Mouse (Mus musculus) embryonic facial prominence, embryonic 10.5 days (tissue): ENCODE measurements around the gene Zfp362. TPM values are rescaled to one million over a fixed set of nuclear protein-coding genes. Genes with fewer than 3 reads are reported as not detected.

Experiments
- DNase-seq: peaks from one replicate; pipeline ENCODE4 v3.0.0-alpha.2; 2017; ENCODE audit warnings: low spot score
- H3K27ac ChIP-seq: fragments of 300-500 bp; sonication (generic); replicated peaks from 2 replicates; pipeline ENCODE4 v1.5.1; 2016; ENCODE audit warnings: mild to moderate bottlenecking
- H3K27me3 ChIP-seq: fragments of 300-500 bp; sonication (generic); replicated peaks from 2 replicates; pipeline ENCODE4 v1.6.1; 2016; ENCODE audit warnings: low read depth, mild to moderate bottlenecking; ENCODE audit not compliant: poor library complexity, severe bottlenecking
- H3K36me3 ChIP-seq: fragments of 300-500 bp; sonication (generic); replicated peaks from 2 replicates; pipeline ENCODE4 v1.6.1; 2016; ENCODE audit warnings: mild to moderate bottlenecking, moderate library complexity
- H3K4me1 ChIP-seq: fragments of 300-500 bp; sonication (generic); 2 replicates; pipeline ENCODE4 v1.6.1; 2016
- H3K4me3 ChIP-seq: fragments of 300-500 bp; sonication (generic); 2 replicates; pipeline ENCODE4 v1.5.1; 2016; ENCODE audit warnings: mild to moderate bottlenecking, moderate library complexity
- H3K9me3 ChIP-seq: fragments of 300-500 bp; sonication (generic); 2 replicates; pipeline ENCODE4 v1.6.1; 2016; ENCODE audit warnings: mild to moderate bottlenecking
- WGBS: fragments of 180-500 bp; shearing (Covaris S2); methylation state at CpG from one replicate; pipeline ENCODE4 v1.1.7; 2016; 5-methylcytosine and 5-hydroxymethylcytosine counted together
- polyA plus RNA-seq: library from polyadenylated mRNA; unstranded; fragments of >200 nt; fragmentation: Nextera tagmentation; extraction: Ambion mirVana; gene quantifications from 2 replicates; pipeline ENCODE4 v1.2.1, GENCODE M21; 2016

The Zfp362 gene
- polyA plus RNA-seq = 38.7 and 39.0 TPM in 2 replicates

DNA sequence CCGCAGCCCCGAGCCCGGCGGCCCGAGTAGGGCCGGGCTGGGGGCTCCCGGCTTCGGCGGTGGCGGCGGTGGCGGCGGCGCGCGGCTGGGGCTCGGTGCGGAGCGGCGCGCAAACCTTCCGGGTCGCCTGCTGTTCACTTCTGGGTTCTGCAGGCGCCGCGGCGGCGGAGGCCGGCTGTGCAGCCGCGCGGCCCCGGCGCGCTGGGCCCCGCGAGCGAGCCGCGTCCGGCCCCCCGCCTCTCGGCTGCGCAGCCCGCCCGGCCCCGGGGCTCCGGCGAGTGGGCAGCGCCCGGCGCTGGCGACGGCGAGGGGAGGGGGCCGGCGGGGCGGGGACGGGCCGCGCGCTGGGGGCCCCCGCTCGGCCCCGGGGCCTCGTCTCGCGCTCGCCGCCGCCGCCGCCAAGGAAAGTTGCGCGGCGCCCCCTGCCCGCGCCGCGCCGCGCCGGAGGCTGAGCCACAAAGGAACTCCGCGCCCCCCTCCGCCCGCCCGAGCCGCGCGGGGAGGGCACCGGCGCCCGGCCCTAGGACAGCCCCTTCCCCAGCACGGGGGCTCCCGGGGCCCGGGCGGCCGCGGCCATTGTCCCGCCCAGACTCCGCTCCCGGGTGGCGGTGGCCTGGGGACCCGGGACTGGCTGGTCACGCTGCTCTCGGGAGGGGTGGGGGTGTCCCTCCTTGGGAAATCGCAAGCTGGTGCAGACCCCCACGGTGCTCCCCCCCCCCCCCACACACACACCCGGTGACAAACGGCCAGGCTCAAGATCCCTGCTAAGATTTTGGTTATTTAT lies at the start of gene Zfp362:
Gene Zfp362, minus strand, starts transcription at position 3 of the 784 bp plus-strand sequence.
- peak; percentile 78 for DNase-seq
- peak within 1 kb of the TSS; percentile 99 for H3K27ac ChIP-seq
- peaks cover 16% of the 10 kb centered on the region for H3K36me3 ChIP-seq
- peaks cover 55% of the 10 kb centered on the region for H3K4me1 ChIP-seq
- H3K27me3 ChIP-seq = no peaks in the 10 kb centered on the region
- H3K9me3 ChIP-seq = no peaks in the 10 kb centered on the region
- peak within 1 kb of the TSS; percentile 91 for H3K4me3 ChIP-seq
- 4% methylated on average over 107 of the region's 111 CpGs for WGBS

DNA sequence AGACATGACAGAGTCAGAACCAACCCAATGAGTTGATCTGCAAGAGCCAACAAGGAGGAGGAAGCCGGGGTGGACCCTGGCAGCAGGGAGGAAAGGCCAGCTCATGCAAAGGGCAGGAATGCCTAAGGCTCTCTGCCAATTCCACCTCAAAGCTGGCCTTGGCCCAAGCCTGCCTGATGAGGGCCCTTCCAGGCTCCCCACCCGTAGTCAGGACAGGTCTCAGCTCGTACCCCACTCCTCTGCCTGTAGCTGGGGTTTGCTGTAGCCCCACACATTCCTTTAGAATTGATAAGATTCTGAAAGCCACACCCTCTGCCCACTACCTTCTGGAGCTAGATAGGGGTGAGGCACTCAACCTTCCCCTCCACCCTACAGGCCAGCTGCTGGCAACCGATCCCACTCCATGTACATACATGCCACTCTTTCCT lies 49.8 kb upstream of the Zfp362 start:
- Histone ChIP-seq H3K36me3 (no peaks in the 10 kb centered on the region), H3K4me1 (peaks cover 13% of the 10 kb centered on the region), H3K9me3 (peaks cover 5% of the 10 kb centered on the region; the same call in 1 of the 2 replicates), H3K4me3 (no peak overlapping the region), H3K27me3 (no peaks in the 10 kb centered on the region), H3K27ac (no peak overlapping the region; the same call in 1 of the 2 replicates)
- 86% methylated on average over 4 of the region's 4 CpGs for WGBS
- DNase-seq = no peak

DNA sequence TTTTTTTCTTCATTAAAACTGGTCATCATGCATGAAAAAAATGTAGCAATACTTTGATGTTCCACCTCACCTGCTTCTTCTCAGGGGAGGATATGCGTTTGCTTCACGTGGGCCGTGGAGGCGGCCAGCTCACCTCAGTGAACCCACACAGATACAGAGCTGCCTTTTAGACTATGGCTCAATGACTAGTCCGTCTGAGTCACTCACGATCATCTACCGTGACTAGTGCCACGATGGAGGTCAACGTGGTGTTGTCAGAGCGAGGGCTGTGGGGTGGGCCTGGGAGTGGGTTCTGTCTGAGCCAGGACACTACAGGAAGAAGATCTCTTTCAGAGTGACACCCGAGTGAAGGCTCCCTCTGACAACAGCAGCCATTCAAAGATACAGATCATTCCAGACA lies 47.3 kb upstream of the Zfp362 start:
- WGBS = 87% methylated on average over 11 of the region's 11 CpGs
- peaks cover 18% of the 10 kb centered on the region for H3K4me1 ChIP-seq
- H3K27ac ChIP-seq = no peak overlapping the region
- H3K4me3 ChIP-seq = no peak overlapping the region
- H3K9me3 ChIP-seq = no peaks in the 10 kb centered on the region
- DNase-seq = no peak
- H3K36me3 ChIP-seq = no peaks in the 10 kb centered on the region
- no peaks in the 10 kb centered on the region for H3K27me3 ChIP-seq

DNA sequence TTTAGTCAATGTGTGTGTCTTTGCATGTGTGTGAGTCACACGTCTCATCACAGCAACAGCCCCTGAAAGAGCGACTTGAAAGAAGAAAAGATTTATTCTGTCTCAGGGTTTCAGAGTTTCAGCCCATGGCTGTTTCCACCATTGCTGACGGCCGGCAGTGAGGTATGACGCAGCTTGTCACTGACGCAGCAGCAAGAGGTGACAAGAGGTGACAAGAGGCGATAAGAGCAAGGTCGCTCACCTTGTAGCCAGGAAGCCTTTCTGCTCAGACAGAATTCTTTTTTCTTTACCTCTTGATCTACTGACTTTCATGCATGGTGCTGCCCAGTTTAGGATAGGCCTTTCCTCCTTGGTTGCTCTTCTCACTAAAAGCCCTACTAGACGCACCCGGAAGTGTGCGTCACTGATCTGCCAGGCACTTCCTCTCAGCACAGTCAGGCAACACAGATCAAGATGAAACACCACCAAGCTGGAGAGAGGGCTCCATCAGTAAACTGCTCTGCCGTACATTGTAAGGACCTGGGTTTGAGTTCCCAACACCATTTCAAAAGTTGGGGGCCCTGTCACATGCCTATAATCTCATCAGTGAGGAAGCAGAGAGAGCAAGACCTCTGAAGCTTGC lies 46.5 kb upstream of the Zfp362 start:
- 87% methylated on average over 12 of the region's 12 CpGs for WGBS
- Histone ChIP-seq H3K9me3 (no peaks in the 10 kb centered on the region), H3K27me3 (no peaks in the 10 kb centered on the region), H3K36me3 (no peaks in the 10 kb centered on the region), H3K27ac (no peak overlapping the region), H3K4me3 (no peak overlapping the region), H3K4me1 (peaks cover 13% of the 10 kb centered on the region)
- DNase-seq = no peak

DNA sequence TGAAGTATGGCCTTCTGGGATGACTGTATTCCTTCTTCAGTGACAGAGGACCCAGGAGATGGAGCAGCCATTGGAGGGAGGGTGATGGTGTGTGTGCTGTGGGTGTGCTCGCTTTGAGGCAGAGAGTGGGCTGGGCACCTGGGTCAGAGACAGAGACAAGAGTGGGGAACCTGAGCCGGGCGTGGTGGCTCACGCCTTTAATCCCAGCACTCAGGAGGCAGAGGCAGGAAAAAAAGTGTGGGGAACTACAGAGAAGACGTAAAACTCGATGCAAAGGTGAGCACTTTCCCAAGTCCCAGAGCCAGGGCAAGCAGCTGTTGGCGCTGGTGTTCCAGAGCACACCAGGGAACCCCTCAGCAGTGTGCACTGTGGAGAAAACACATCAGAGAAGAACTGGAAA lies 43.8 kb upstream of the Zfp362 start:
- no peaks in the 10 kb centered on the region for H3K36me3 ChIP-seq
- no peak overlapping the region for H3K4me3 ChIP-seq
- H3K4me1 ChIP-seq = peaks cover 23% of the 10 kb centered on the region
- H3K27me3 ChIP-seq = no peaks in the 10 kb centered on the region
- DNase-seq = no peak
- no peak overlapping the region for H3K27ac ChIP-seq
- no peaks in the 10 kb centered on the region for H3K9me3 ChIP-seq
- 81% methylated on average over 7 of the region's 7 CpGs for WGBS

DNA sequence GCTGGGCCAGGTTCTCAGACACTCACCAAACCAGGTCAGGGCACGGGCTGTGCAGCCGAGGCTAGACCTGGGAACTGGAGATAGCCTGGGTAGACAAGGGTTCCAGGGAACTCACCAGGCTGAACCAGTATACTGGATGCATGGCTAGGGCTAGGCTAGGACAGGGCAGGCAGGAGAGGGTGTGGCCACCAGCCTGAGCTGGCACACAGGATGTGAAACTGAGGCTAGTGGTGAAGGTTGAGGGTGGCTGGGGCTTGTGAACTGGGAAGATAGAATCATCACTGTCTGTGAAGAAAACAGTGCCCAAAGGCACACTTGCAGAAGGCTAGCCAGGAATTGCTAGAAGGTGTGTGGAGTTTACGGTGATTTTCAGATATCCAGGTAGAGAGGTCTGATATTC lies 43.1 kb upstream of the Zfp362 start:
- Histone ChIP-seq H3K4me3 (no peak overlapping the region), H3K36me3 (no peaks in the 10 kb centered on the region), H3K27me3 (no peaks in the 10 kb centered on the region), H3K27ac (no peak overlapping the region), H3K4me1 (peaks cover 30% of the 10 kb centered on the region), H3K9me3 (no peaks in the 10 kb centered on the region)
- WGBS = 89% methylated on average over 3 of the region's 3 CpGs
- DNase-seq = no peak

DNA sequence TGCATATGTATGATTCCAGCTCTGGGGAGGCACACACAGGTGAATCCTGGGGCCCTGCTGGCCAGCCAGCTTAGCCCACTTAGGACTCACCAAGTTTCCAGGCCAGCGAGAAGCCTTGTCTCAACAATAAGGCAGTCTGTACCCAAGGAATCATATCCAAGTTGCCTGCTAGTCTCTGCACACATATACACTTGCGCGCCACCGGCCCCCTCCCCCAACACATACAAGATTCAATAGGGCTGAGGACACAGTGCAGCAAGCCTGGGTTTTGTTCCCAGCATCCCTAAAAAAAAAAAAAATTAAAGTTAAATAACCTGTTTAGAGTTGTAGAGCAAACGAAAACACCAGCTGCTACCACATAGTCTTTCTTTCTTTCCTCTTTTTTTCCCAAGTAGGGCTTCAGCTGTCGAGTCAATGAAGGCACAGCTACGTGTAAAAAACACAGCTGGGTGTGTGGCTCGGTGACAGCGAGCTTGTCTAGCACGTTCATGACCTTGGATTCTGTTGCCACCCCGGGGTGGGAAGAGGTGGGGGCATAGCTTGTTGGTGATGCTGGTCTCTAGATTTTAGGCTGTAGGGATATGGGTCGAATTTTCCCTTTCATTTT lies 39.6 kb upstream of the Zfp362 start:
- Histone ChIP-seq H3K4me1 (peaks cover 42% of the 10 kb centered on the region), H3K27ac (no peak overlapping the region), H3K36me3 (no peaks in the 10 kb centered on the region), H3K9me3 (no peaks in the 10 kb centered on the region), H3K27me3 (no peaks in the 10 kb centered on the region), H3K4me3 (no peak overlapping the region)
- no peak for DNase-seq
- 85% methylated on average over 12 of the region's 12 CpGs for WGBS

DNA sequence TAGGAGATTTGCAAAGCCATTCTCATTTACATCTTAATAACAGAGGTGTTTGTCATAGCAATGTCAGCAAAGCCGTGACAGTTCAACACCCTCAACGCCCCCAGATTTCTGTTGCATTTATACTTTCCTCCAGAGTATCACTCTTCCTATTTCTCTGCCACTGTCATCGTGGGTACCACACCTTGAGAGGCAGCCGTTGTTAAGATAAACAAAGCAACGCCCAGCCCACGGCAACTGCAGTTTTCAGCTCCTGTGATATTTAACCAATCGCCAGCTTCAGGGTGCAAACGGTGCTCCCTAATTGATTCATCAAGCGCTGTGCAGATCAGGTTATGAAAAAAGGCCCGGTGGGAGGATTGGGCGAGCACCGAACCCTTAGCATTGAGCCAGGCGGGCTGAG lies 38.7 kb upstream of the Zfp362 start:
- no peak for DNase-seq
- Histone ChIP-seq H3K36me3 (no peaks in the 10 kb centered on the region), H3K27me3 (no peaks in the 10 kb centered on the region), H3K9me3 (no peaks in the 10 kb centered on the region), H3K4me3 (no peak overlapping the region), H3K27ac (peak overlapping the region; percentile 49; the same call in 1 of the 2 replicates), H3K4me1 (peaks cover 46% of the 10 kb centered on the region)
- WGBS = 53% methylated on average over 13 of the region's 13 CpGs

DNA sequence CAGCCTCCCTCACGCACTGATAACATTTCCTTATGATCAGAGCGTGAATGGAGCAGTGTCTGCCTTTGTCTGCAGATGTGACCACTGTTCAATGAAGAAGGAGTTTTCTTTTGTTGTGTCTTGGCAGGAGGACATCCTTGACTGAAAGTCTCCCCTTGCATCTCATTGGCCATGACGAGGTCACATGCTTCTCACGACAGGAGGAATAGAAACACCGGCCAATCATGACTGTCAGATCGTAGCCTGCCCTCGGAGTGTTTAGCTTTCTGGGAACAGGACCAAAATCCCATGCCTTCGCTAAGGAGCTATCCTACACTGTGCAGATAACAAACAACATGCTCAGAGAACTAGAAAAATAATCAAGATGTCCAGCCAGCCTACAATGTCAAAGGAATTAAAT lies 35.4 kb upstream of the Zfp362 start:
- WGBS = 69% methylated on average over 8 of the region's 8 CpGs
- no peak overlapping the region for H3K4me3 ChIP-seq
- H3K27ac ChIP-seq = no peak overlapping the region
- no peaks in the 10 kb centered on the region for H3K36me3 ChIP-seq
- peaks cover 58% of the 10 kb centered on the region for H3K4me1 ChIP-seq
- no peaks in the 10 kb centered on the region for H3K9me3 ChIP-seq
- DNase-seq = no peak
- no peaks in the 10 kb centered on the region for H3K27me3 ChIP-seq

DNA sequence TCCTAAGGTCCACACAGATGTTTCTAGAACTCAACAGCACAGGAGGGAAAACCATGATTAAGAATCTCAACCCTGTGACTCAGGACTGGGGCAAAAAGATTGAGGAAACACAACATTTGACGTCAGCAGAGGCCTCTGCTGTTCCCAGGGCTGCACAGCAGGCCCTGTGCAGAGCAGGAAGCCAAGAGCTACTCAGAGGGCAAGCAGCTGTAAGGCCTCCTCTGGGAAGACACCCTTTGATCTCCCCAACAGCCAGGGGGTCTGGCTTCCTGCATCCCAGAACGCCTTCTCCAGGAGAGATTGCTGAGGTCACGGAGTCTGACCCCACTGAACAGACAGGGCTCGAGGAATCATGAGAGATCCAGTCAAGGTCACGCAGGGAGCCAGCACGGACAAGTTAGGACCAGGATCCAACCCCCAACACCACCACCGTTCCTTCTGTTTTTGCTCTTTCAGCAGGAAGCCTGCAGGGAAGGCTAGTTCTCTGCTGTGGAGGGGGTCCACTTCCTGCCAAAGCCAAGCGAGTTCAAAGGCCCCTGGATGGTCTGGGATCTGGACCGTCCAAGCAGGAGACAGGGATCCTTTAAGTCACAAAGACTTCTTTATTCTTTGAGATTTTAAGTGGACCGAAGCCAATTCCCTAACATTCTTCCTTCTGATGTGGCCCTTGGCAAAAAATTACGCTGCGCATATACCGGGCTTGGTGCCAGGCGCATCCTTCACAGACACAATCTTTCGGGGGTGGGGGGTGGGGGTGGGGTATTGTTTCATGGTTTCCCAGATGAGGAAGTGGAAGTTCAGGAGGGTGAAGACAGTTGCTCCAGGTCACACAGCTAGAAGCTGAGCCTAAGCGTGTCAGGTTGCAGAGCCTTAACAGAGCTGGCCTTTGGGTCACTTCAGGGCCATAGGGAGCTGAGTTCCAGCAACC lies 34.2 kb upstream of the Zfp362 start:
- WGBS = 24% methylated on average over 16 of the region's 16 CpGs
- Histone ChIP-seq H3K27me3 (no peaks in the 10 kb centered on the region), H3K4me3 (peak overlapping the region; percentile 26; the same call in 1 of the 2 replicates), H3K36me3 (no peaks in the 10 kb centered on the region), H3K27ac (peak overlapping the region; percentile 75), H3K4me1 (peaks cover 50% of the 10 kb centered on the region), H3K9me3 (no peaks in the 10 kb centered on the region)
- peak; percentile 70 for DNase-seq

DNA sequence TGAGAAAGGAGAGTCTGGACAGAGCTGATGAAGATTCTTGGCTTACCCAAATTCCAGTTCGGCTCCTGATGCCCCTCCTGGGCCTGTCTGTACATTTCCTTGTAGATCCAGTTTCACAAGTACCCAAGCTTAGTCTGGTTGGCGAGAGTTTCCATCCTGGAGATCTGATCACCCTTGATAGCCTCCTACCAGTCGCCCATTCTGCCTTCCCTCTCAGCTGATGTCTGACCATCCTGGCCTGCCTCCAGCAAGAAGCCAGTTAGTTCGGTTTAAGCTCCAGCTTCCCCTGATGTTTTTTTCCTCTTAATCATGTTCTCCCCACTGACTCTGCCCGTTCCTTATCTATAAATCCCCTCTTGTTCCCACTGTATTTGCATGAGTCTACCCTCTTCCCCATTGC lies 32.4 kb upstream of the Zfp362 start:
- Histone ChIP-seq H3K27me3 (no peaks in the 10 kb centered on the region), H3K9me3 (no peaks in the 10 kb centered on the region), H3K36me3 (no peaks in the 10 kb centered on the region), H3K27ac (peak overlapping the region; percentile 12; the same call in 1 of the 2 replicates), H3K4me3 (no peak overlapping the region), H3K4me1 (peaks cover 42% of the 10 kb centered on the region)
- DNase-seq = no peak
- WGBS = 67% methylated on average over 5 of the region's 5 CpGs

DNA sequence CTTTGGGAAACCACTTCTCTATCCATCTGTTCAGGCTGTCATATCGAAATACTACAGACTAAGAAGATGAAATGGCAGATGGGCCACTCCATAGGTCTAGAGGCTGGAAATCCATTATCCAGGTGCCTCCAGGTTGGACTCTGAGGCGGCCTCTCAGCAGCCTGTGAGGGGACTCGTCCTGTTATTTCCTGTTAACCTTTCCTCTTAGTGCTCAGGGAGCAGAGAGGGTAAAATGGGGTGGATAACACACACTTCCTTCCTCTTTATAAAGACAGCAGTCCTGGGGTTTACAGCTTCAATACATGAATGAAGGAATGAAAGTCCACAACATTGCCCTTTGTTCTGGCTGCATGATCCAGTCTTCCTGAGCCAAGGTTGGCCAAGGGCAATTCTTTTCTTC lies 18.3 kb upstream of the Zfp362 start:
- Histone ChIP-seq H3K4me1 (no peaks in the 10 kb centered on the region), H3K9me3 (no peaks in the 10 kb centered on the region), H3K36me3 (no peaks in the 10 kb centered on the region), H3K4me3 (no peak overlapping the region), H3K27me3 (no peaks in the 10 kb centered on the region), H3K27ac (no peak overlapping the region)
- DNase-seq = no peak
- 76% methylated on average over 3 of the region's 3 CpGs for WGBS
